Mouse (Mus musculus): ENCODE data around the gene Dip2a.

GRCm38 (mm10) chr10:76300133-76300532 is 45.0 kb downstream of the Dip2a start:
- TF ChIP-seq CTCF (IDR thresholded peaks at IDR 0.05; ENCODE audit: borderline replicate concordance, extremely low read depth, insufficient read depth, insufficient read length) (no peak), POLR2A (IDR thresholded peaks at IDR 0.05; ENCODE audit: borderline replicate concordance, extremely low read depth, insufficient read depth, insufficient read length, poor library complexity, severe bottlenecking) (no peak)

All from brain, embryonic 14.5 days (tissue).